Mouse (Mus musculus): ENCODE results near the gene Pax6.

The Pax6 gene

GRCm38 (mm10) chr2:105671798-105672595 lies 3.3 kb downstream of the Pax6 start:
- DNase-seq, result peak; percentile 60

GRCm38 (mm10) chr2:105672596-105672960 lies 3.9 kb downstream of the Pax6 start:
- DNase-seq, result peak; percentile 76

- DNase-seq, result peak; percentile 73
Observed at GRCm38 (mm10) chr2:105673054-105673453, 4.4 kb downstream of the Pax6 start.

- peak; percentile 68 for DNase-seq
Observed at GRCm38 (mm10) chr2:105673631-105674060, 4.9 kb downstream of the Pax6 start.

- peak; percentile 88 for DNase-seq
Observed at GRCm38 (mm10) chr2:105674061-105674874, 5.6 kb downstream of the Pax6 start.

GRCm38 (mm10) chr2:105674875-105675729 lies 6.4 kb downstream of the Pax6 start:
- peak; percentile 98 for DNase-seq

- DNase-seq, result no peak
Observed at GRCm38 (mm10) chr2:105675730-105676079, 7.0 kb downstream of the Pax6 start.

GRCm38 (mm10) chr2:105676080-105676908 lies 7.6 kb downstream of the Pax6 start:
- peak; percentile 70 for DNase-seq

- peak; percentile 58 for DNase-seq
Observed at GRCm38 (mm10) chr2:105676909-105677433, 8.3 kb downstream of the Pax6 start.

GRCm38 (mm10) chr2:105677434-105678105 lies 8.9 kb downstream of the Pax6 start:
- peak; percentile 65 for DNase-seq

- DNase-seq, result no peak
Observed at GRCm38 (mm10) chr2:105678306-105678705, 9.6 kb downstream of the Pax6 start.

GRCm38 (mm10) chr2:105678880-105679321 lies 10.2 kb downstream of the Pax6 start:
- DNase-seq, result no peak

GRCm38 (mm10) chr2:105679331-105679730 lies 10.6 kb downstream of the Pax6 start:
- DNase-seq, result no peak

- DNase-seq, result peak; percentile 90
Observed at GRCm38 (mm10) chr2:105680146-105680998, 11.7 kb downstream of the Pax6 start.

GRCm38 (mm10) chr2:105680999-105681710 lies 12.5 kb downstream of the Pax6 start:
- DNase-seq, result peak; percentile 77

GRCm38 (mm10) chr2:105682011-105682501 lies 13.4 kb downstream of the Pax6 start:
- peak; percentile 96 for DNase-seq

GRCm38 (mm10) chr2:105682634-105683351 lies 14.1 kb downstream of the Pax6 start:
- DNase-seq, result peak; percentile 72

GRCm38 (mm10) chr2:105683771-105684410 lies 15.2 kb downstream of the Pax6 start:
- no peak for DNase-seq

Data from retina, postnatal 1 day (tissue).